Mouse (Mus musculus) left cerebral cortex, postnatal 4 days (tissue): ENCODE results near the gene Gfi1. TPM values are rescaled to one million over a fixed set of nuclear protein-coding genes. Genes with fewer than 3 reads are reported as not detected.

Source experiments
- DNase-seq: peaks from one replicate; pipeline ENCODE4 v3.0.0-alpha.2; 2022
- intact Hi-C: fragments of 180-260 bp; cut with DNase I; formaldehyde crosslinking; loops from one replicate; pipeline ENCODE4 v1.15.1; 2025
- total RNA-seq, 2 experiments: library from RNA; stranded (reverse); gene quantifications; 2 replicates each; pipeline ENCODE4 v1.2.3; 2021

The Gfi1 gene
- total RNA-seq, 2 experiments from 2014 or later: 0.36 TPM; not detected in 1

DNA sequence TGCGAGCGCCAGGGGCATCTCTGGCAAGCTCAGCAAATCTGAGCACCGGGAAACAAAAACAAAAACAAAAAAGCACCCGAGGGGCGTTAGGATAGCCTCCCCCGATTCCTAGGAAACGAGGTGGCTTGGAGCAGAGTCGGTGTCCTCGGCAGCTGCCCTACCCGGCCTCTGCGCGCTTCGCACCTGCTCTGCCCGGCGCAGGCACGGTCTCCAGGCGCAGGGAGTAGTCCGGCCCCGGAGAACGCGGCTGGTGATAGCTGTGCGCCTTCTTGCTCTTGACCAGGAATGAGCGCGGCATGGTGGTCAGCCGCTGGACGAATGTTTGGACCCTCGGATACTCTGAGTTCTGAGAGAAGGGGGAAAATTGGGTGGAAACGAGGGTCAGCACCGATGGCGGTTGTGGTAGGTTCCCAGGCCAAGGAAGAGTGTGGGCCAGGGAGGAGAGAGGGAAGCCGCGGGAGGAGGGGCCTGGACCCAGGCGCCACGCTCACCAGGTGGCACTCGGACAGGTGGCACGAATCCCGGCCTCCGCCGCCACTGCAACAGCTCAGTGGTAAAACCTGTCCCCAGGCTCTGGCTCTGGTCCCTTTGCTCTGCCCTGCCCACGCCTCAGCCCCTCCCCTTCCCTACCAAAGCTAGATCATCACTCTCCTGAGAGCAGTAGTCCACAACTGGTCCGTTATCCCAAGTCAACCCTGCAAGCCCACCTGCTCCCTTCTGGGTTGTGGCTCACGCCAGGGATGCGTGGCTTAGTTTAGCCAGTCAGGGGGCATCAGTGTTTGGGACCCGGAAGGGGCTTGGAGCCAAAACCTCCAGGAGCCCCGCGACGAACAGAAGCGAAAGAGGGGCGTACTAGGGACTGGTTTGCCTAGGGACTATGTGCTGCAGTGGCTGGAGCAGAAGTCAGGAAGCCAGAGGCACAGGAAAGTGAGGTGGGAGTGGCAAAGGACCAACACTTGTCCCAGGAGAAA, 2.0 kb downstream of the Gfi1 start:
- intact Hi-C loops: no loop called here
- peak; percentile 4 for DNase-seq

GRCm38 (mm10) chr5:107722661-107723532, 2.9 kb downstream of the Gfi1 start:
- DNase-seq: no peak
- intact Hi-C loops: no loop called here

GRCm38 (mm10) chr5:107721638-107722011, 4.2 kb downstream of the Gfi1 start:
- intact Hi-C loops: no loop called here
- DNase-seq: peak; percentile 4

DNA sequence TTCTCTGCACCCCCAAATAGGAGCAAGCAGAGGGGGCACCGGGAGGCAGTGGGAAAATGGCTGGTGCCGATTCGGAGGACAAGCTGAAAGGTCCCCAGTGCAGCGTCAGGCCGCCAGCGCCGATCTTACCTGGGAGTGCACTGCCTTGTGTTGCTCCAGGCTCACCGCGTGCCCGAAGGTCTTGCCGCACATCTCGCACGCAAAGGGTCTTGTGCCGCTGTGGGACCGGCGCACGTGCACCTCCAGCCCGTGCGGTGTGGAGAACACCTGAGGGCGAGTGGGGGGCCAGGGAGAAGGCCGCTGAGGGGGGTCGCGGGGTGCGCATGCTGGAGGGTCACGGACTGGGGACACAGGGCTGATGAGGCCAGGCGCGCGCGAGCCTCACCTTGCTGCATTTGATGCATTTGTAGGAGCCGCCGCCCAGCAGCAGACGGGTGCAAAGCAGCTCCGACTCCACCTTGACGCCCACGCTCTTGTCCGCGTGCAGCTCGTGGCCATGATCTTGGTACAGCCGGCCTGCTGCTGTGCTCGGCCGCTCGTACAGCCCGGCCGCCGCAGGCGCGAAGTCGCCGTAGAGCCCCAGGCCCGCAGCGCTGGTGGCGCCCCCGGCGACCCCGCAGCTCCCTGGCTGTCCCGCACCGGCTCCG, 4.7 kb downstream of the Gfi1 start:
- intact Hi-C loops: no loop called here

GRCm38 (mm10) chr5:107720511-107720910, 5.3 kb downstream of the Gfi1 start:
- intact Hi-C loops: no loop called here
- no peak for DNase-seq

More for the DNA sequence above, 4.7 kb downstream of the Gfi1 start:
- peak; percentile 8 for DNase-seq

DNA sequence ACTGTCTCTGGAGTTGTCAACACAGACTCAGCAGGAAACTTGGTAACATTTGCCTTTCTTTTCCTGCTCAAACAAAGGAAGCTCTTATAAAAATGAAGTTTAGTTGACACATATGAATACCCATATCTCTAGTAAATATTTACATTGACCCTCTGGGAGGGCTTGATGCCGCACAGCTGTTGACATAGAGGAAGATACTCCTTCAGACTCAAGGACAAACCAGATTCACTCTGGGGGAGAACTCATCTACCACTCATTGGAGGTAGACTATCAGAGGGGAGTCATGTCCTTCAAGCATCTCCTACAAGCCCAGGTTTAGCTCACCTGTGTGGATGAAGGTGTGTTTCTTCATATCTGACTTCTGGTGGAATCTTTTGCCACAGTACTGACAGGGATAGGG, 6.0 kb downstream of the Gfi1 start:
- intact Hi-C loops: no loop called here

GRCm38 (mm10) chr5:107719209-107719608, 6.6 kb downstream of the Gfi1 start:
- intact Hi-C loops: no loop called here
- no peak for DNase-seq

More for the DNA sequence above, 6.0 kb downstream of the Gfi1 start:
- DNase-seq: no peak

DNA sequence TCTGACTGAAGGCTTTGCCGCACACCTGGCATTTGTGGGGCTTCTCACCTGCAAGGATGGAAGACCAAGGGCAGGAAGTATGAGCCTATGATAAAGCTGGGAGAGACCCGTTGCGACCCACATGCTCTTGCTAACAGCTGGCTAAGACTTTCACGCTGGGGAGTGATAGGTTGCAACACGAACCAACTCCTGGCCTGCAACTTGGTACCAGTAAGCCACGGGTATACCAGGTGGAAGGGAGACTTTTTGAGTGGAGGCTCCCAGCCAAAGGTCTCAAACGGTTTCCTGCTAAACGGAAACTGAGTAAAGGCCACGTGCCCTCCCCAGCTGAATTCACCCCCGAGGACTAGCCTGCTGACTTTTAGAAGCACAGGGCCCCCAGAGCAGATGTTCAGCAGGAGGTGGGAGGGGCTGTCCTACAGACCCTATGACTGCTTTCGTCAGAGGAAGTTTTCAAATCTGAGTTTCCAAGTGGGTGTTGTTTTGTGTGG, 7.9 kb downstream of the Gfi1 start:
- DNase-seq: no peak
- intact Hi-C loops: no loop called here

DNA sequence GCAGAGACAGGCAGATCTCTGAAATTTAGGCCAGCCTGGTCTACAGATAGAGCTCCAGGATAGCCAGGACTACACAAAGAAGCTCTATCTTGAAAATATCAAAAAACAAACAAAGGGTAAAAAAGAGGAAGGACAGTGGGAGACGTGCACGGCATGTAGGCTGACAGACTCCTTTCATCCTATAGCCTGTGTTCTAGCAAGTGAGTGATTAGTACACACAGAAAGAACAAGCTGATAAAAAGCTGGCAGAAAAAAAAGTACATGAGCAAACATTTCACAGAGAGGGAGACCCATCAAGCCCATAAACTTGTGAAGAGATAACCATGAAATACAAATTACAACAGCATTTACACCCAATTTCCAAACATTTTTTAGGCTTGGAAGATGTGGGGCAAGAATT, 14.1 kb downstream of the Gfi1 start:
- no peak for DNase-seq
- intact Hi-C loops: no loop called here

- intact Hi-C loops: no loop called here
- no peak for DNase-seq
These were observed 17.6 kb downstream of the Gfi1 start for GRCm38 (mm10) chr5:107708124-107708797.

- DNase-seq: no peak
- intact Hi-C loops: no loop called here
These were observed 19.6 kb downstream of the Gfi1 start for GRCm38 (mm10) chr5:107706262-107706661.

DNA sequence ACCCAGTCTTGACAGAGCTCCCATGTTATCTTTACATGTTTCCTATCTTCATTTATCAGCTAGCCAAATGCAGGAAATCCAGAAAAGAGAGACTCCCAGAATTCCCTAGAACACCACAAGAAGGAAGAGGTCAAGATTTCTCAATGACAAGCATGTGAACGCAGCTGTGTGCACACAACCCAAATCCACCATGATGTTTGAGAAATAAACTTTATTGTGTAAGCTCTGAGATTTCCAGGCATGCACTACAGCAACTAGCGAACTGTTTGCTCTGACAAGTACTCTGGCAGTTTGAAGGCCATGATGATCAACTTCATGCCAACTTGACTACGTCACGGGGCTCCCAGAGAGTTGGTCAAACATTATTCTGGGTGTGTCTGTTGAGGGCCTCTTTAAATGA, 20.1 kb downstream of the Gfi1 start:
- intact Hi-C loops: no loop called here
- DNase-seq: no peak

DNA sequence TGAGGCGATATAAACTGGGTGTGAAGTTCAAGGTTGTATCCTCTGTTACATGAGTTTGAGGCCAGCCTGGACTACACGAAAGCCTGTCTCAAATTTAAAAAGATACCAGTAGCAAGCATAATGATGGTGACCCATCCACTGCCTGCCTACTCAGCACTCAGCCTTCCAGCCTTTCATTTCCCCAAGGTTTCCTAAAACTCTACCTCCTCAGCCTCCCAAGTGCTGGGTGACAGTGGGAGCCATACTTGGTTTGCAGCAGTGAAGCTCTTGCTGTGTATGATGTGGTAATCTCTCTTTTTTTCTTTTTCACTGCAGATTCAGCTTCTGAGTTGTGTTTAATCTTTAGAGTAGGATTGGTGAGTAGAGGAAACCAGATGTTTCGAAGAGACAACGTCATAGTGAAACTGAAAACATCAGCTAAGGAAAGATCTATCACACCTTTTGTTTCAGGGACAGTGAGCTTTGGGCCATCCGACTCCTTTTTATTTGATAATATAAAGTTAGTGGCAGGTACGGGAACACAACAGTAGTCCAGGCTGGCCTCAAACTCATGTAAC, 22.6 kb downstream of the Gfi1 start:
- no peak for DNase-seq
- intact Hi-C loops: no loop called here

- intact Hi-C loops: no loop called here
These were observed 24.2 kb downstream of the Gfi1 start for GRCm38 (mm10) chr5:107701658-107702057.

GRCm38 (mm10) chr5:107700873-107701272, 25.0 kb downstream of the Gfi1 start:
- intact Hi-C loops: no loop called here
- DNase-seq: no peak

More at GRCm38 (mm10) chr5:107701658-107702057, 24.2 kb downstream of the Gfi1 start:
- DNase-seq: no peak

DNA sequence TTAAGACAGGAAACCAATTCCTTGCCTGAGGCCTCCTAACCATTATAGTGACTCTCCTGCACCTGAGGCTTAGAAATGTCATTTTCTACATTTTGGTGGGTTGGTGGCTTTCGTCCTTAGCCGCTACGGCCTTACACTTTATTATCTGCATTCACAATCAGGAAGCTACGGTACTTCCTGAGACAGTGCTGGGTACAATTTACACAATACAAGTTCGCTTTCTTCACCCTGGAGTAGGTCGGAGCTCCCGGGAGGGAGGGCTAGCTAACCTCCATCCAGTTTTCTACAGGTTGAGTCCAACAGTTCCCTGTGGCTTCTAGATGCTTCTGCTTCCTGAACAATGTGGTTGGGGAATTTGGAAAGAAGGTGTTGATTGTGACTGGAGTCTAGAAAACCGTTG, 26.9 kb downstream of the Gfi1 start:
- intact Hi-C loops: no loop called here
- no peak for DNase-seq

DNA sequence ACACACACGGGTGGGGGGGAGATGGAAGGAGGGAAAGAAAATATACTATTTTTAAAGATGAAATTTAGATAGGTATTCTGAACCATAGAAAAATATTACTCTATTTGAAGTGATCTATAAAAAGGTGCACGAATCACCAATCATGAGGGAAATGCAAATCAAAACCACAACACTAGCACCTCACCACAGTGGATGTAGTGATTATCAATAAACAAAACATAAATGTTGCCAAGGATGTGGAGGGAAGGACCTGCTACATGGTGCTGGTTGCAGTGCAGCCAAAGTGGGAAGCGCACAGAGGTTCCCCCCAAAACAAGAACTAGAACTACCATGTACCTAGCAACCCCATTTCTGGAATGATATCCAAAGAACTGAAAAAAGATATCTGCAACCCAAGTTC, 30.8 kb downstream of the Gfi1 start:
- DNase-seq: no peak
- intact Hi-C loops: no loop called here

DNA sequence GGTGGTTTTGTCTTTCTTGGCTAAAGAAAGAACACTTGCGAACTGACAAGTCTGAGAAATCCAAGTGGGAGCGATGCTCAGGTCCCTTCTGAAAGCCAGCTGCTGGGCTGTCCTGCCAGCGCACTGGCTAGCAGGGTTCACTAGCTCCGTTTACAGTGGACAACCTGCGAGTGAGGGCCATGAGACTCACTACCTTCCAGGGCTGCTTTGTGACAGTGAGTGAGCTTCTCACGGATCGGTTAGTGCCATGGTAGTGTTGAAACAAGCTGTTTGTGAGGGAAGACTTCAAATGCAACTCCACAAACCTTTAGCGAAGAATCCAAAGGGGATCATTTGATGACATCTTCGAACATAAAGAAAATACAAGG, 37.4 kb downstream of the Gfi1 start:
- intact Hi-C loops: no loop called here
- DNase-seq: no peak

GRCm38 (mm10) chr5:107687592-107688498, 38.0 kb downstream of the Gfi1 start:
- intact Hi-C loops: no loop called here
- DNase-seq: peak; percentile 89
